Mouse (Mus musculus): ENCODE results near the gene Lrrc29. TPM values are rescaled to one million over a fixed set of nuclear protein-coding genes. Genes with fewer than 3 reads are reported as not detected.
A peak's percentile ranks its signal among the peaks of the same experiment; 100 is the strongest.

Lrrc29 gene
- polyA plus RNA-seq, 1 experiment from 2014 or later: 1.4 TPM

- DNase-seq (ENCODE audit: extremely low spot score, low spot score): no peak
- no peak overlapping the region for H3K27ac ChIP-seq
- 80% methylated on average over 8 of the region's 8 CpGs for WGBS
- H3K4me1 ChIP-seq: peaks cover 38% of the 10 kb centered on the region
- peaks cover 17% of the 10 kb centered on the region for H3K27me3 ChIP-seq (ENCODE audit: poor library complexity, severe bottlenecking)
- H3K9me3 ChIP-seq: no peaks in the 10 kb centered on the region
- no peak overlapping the region for H3K4me3 ChIP-seq
- peaks cover 44% of the 10 kb centered on the region for H3K36me3 ChIP-seq (replicated peaks)
Measured at GRCm38 (mm10) chr8:105353583-105354135, 27.6 kb upstream of the Lrrc29 start.

GRCm38 (mm10) chr8:105350186-105350585 is 24.1 kb upstream of the Lrrc29 start:
- Histone ChIP-seq H3K27ac (0 out of 2 replicates have a peak overlapping the region, but pooled peaks have one; percentile 91), H3K4me3 (peak overlapping the region; percentile 83), H3K4me1 (peaks cover 64% of the 10 kb centered on the region), H3K9me3 (no peaks in the 10 kb centered on the region), H3K27me3 (ENCODE audit: poor library complexity, severe bottlenecking) (peaks cover 24% of the 10 kb centered on the region), H3K36me3 (replicated peaks) (peaks cover 11% of the 10 kb centered on the region)
- 51% methylated on average over 7 of the region's 7 CpGs for WGBS
- DNase-seq (ENCODE audit: extremely low spot score, low spot score): no peak

- Histone ChIP-seq H3K27ac (peak overlapping the region; percentile 91), H3K36me3 (replicated peaks) (peaks cover 8% of the 10 kb centered on the region), H3K9me3 (no peaks in the 10 kb centered on the region), H3K4me1 (peaks cover 67% of the 10 kb centered on the region), H3K27me3 (ENCODE audit: poor library complexity, severe bottlenecking) (peaks cover 24% of the 10 kb centered on the region), H3K4me3 (peak overlapping the region; percentile 83)
- 0% methylated on average over 38 of the region's 48 CpGs for WGBS
- peak; percentile 60 for DNase-seq (ENCODE audit: extremely low spot score, low spot score)
Measured at GRCm38 (mm10) chr8:105349096-105349771, 23.2 kb upstream of the Lrrc29 start.

- Histone ChIP-seq H3K27ac (peak within 1 kb of the TSS; percentile 91), H3K36me3 (replicated peaks) (peaks cover 4% of the 10 kb centered on the region; the same call in 1 of the 2 replicates), H3K27me3 (ENCODE audit: poor library complexity, severe bottlenecking) (peaks cover 24% of the 10 kb centered on the region), H3K4me1 (peaks cover 68% of the 10 kb centered on the region), H3K9me3 (no peaks in the 10 kb centered on the region), H3K4me3 (peak within 1 kb of the TSS; percentile 83)
- WGBS: under 1% methylated on average over 34 of the region's 34 CpGs
- DNase-seq (ENCODE audit: extremely low spot score, low spot score): peak; percentile 86
Measured at GRCm38 (mm10) chr8:105348450-105349095, 22.5 kb upstream of the Lrrc29 start, which contains the start of gene Slc9a5. TSS of gene Slc9a5 (plus strand) at chr8:105348843.

GRCm38 (mm10) chr8:105347428-105348221 is 21.5 kb upstream of the Lrrc29 start, which contains the start of gene Fhod1:
TSS of gene Fhod1 (minus strand) at chr8:105347953.
- WGBS: under 1% methylated on average over 53 of the region's 53 CpGs
- H3K4me1 ChIP-seq: peaks cover 68% of the 10 kb centered on the region
- DNase-seq (ENCODE audit: extremely low spot score, low spot score): peak; percentile 97
- H3K9me3 ChIP-seq: no peaks in the 10 kb centered on the region
- peak within 1 kb of the TSS; percentile 91 for H3K27ac ChIP-seq
- peak within 1 kb of the TSS; percentile 83 for H3K4me3 ChIP-seq
- H3K36me3 ChIP-seq (replicated peaks): 0 out of 2 replicates have a peak, but pooled peaks cover 4% of the 10 kb centered on the region
- peaks cover 24% of the 10 kb centered on the region for H3K27me3 ChIP-seq (ENCODE audit: poor library complexity, severe bottlenecking)

GRCm38 (mm10) chr8:105346611-105347427 is 20.7 kb upstream of the Lrrc29 start:
- Histone ChIP-seq H3K9me3 (no peaks in the 10 kb centered on the region), H3K4me1 (peaks cover 68% of the 10 kb centered on the region), H3K4me3 (peak overlapping the region; percentile 83), H3K27me3 (ENCODE audit: poor library complexity, severe bottlenecking) (peaks cover 24% of the 10 kb centered on the region), H3K27ac (peak overlapping the region; percentile 91), H3K36me3 (replicated peaks) (0 out of 2 replicates have a peak, but pooled peaks cover 4% of the 10 kb centered on the region)
- under 1% methylated on average over 34 of the region's 34 CpGs for WGBS
- peak; percentile 55 for DNase-seq (ENCODE audit: extremely low spot score, low spot score)

- Histone ChIP-seq H3K9me3 (no peaks in the 10 kb centered on the region), H3K4me3 (peak overlapping the region; percentile 83; the same call in 1 of the 2 replicates), H3K36me3 (replicated peaks) (0 out of 2 replicates have a peak, but pooled peaks cover 4% of the 10 kb centered on the region), H3K27ac (0 out of 2 replicates have a peak overlapping the region, but pooled peaks have one; percentile 8), H3K27me3 (ENCODE audit: poor library complexity, severe bottlenecking) (peaks cover 16% of the 10 kb centered on the region), H3K4me1 (peaks cover 66% of the 10 kb centered on the region)
- DNase-seq (ENCODE audit: extremely low spot score, low spot score): no peak
- WGBS: 68% methylated on average over 7 of the region's 7 CpGs
Measured at GRCm38 (mm10) chr8:105345061-105345975, 19.2 kb upstream of the Lrrc29 start.

GRCm38 (mm10) chr8:105343791-105344574 is 17.9 kb upstream of the Lrrc29 start:
- WGBS: 73% methylated on average over 8 of the region's 8 CpGs
- Histone ChIP-seq H3K4me1 (peaks cover 52% of the 10 kb centered on the region), H3K36me3 (replicated peaks) (0 out of 2 replicates have a peak, but pooled peaks cover 4% of the 10 kb centered on the region), H3K4me3 (no peak overlapping the region), H3K27ac (no peak overlapping the region), H3K27me3 (ENCODE audit: poor library complexity, severe bottlenecking) (peaks cover 7% of the 10 kb centered on the region; the same call in 1 of the 2 replicates), H3K9me3 (no peaks in the 10 kb centered on the region)
- DNase-seq (ENCODE audit: extremely low spot score, low spot score): no peak

GRCm38 (mm10) chr8:105342768-105343167 is 16.7 kb upstream of the Lrrc29 start:
- DNase-seq (ENCODE audit: extremely low spot score, low spot score): no peak
- H3K36me3 ChIP-seq (replicated peaks): peaks cover 14% of the 10 kb centered on the region
- no peak overlapping the region for H3K27ac ChIP-seq
- H3K4me1 ChIP-seq: peaks cover 46% of the 10 kb centered on the region
- H3K4me3 ChIP-seq: no peak overlapping the region
- H3K27me3 ChIP-seq (ENCODE audit: poor library complexity, severe bottlenecking): peaks cover 16% of the 10 kb centered on the region
- WGBS: 77% methylated on average over 4 of the region's 4 CpGs
- no peaks in the 10 kb centered on the region for H3K9me3 ChIP-seq

GRCm38 (mm10) chr8:105341399-105341798 is 15.3 kb upstream of the Lrrc29 start:
- Histone ChIP-seq H3K4me3 (no peak overlapping the region), H3K27me3 (ENCODE audit: poor library complexity, severe bottlenecking) (peaks cover 28% of the 10 kb centered on the region), H3K27ac (no peak overlapping the region), H3K36me3 (replicated peaks) (peaks cover 28% of the 10 kb centered on the region), H3K4me1 (peaks cover 32% of the 10 kb centered on the region), H3K9me3 (no peaks in the 10 kb centered on the region)
- WGBS: 56% methylated on average over 8 of the region's 8 CpGs
- no peak for DNase-seq (ENCODE audit: extremely low spot score, low spot score)
